Mouse (Mus musculus): ENCODE measurements around the gene Prss43.
A peak's percentile ranks its signal among the peaks of the same experiment; 100 is the strongest.

Gene Prss43

DNA sequence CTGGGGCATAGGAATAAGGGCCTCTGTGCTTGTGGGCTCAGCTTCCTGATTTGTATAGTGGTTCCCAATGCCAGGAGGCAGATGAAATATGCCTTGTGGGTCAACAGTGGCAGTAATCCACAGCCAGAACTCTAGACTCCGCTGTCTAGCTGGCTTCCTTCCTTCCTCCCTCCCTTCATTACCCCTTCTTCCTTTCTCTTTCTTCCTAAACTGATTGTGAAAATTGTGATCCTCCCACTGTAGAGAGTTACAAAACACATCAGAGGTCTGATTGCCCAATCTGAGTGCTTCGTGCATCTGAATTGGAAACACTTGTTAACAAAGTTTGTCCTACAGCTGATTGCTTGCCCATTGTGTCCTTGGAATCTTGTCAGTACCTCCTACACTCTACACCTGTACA lies 14.9 kb downstream of the Prss43 start:
- no peak for DNase-seq

DNA sequence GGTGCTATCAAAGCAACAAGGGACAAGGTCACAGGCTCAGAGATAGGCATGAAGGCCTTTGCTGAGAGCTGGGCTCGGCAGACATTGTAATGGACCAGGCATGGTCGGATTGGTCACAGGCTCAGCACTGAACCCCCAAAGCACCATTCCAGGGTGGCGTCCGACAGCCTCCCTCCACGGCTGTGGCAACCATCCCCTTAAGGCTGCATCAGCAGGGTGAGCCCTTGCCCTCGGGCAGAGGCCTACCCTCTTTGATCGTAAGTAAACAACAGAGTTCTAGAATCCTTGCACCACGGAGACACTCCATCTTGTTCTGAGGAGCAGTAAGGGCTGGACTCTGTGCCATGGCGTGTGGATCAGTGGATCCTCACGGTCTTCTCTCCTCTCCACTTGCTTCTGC lies 17.7 kb downstream of the Prss43 start, which contains the start of gene Prss46:
Prss46 (plus strand) TSS at position 301 of the 400 bp plus-strand sequence.
- no peak for DNase-seq

GRCm38 (mm10) chr9:110849162-110849561 lies 22.7 kb downstream of the Prss43 start:
- DNase-seq = no peak

GRCm38 (mm10) chr9:110855903-110856302 lies 29.4 kb downstream of the Prss43 start:
- DNase-seq = no peak

DNA sequence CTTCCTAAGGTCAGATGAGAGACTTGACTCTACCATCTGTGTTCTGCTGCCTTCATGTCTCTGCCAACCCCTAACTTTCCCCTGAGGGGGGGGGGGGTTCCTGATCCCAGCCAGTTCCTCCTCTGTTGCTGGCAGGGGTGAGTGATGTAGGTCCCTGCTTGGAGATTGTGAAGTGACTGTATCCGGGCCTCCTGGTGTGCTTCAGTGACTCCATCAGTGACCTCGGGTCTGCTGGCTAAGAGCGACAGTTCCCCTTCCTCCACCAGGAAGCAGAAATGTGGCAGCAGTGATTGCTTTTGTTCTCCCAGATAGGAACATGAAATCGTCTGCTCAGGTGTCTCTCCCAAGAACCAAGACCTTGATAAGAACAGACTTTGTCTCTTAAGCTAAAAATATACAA lies 30.4 kb downstream of the Prss43 start:
- no peak for DNase-seq

GRCm38 (mm10) chr9:110857781-110858472 lies 31.4 kb downstream of the Prss43 start, which contains the start of gene Prss50:
Gene Prss50, plus strand, starts transcription at chr9:110857967.
- DNase-seq = no peak

GRCm38 (mm10) chr9:110858523-110858922 lies 32.0 kb downstream of the Prss43 start:
- no peak for DNase-seq

DNA sequence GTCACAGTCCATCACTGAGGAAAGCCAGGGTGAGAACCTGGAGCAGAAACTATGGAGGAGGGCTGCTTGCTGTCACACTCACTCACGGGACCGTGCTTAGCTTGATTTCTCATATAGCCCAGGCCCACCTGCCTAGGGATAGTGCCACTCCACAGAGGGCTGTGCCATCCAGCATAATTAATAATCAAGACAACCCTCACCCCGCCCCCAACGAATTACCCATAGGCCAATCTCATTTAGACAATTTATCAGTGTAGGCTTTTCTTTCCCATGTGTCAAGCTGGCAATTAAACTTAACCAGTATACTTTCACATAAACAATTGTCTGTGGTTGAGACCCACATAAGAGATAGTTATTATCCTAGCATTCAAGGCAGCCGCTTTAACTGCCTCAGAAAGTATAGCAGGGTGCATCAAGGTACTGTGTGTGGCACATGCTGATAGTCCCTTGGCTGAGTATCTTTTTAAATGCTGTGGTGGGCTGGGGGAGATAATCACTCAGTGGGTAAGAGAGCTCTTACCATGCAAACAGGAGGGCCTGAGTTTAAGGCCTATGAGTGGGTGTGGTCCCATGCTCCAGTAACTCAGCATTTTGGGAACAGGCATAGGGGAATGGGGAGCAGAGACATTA lies 32.6 kb downstream of the Prss43 start:
- no peak for DNase-seq

DNA sequence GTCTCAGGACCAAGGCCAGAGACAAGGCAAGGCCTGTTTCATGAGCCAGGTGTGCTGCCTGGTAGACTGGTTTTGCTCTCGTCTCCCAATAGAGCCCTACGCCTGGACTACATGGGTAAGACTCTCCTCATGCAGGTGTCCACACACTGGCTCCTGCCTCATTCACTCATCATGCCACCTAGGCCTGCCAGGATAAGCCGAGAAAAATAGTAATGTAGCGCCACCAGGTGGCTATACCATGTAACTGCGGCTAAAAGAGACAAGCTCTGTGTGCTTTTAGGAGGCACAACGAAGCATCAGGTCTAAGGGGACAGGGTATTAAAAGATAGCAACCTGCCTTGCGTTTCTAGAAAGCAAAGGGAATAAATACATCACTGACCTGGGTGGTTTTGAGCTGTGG lies 44.5 kb downstream of the Prss43 start:
- peak; percentile 66 for DNase-seq

GRCm38 (mm10) chr9:110873681-110874659 lies 47.5 kb downstream of the Prss43 start:
- DNase-seq = peak; percentile 43

DNA sequence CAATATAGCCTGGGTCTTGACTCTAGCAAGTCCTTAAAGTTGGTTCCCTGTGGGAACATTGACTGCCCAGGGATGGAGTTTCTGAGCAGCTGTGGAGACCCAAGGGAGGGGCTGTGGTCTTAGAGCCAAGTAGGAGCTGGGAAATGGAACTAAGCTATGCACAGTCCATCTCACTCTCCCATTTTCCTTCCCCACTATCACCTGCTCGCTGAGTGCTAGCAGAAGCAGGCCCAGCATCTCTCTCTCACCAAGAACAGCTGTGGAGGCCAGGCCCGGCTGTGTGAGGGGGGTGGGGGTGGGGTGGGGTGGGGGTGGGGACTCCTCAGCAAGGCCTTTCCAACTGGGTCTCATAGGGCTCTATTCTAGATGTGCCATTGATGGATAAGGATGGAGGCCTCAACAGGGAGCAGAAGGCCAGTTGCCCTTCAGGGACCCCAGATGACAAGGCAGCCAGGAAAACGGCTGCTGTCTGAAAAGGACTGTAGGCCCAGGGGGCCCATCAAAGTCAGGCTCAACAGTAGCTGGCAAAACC lies 48.2 kb downstream of the Prss43 start:
- DNase-seq = no peak

DNA sequence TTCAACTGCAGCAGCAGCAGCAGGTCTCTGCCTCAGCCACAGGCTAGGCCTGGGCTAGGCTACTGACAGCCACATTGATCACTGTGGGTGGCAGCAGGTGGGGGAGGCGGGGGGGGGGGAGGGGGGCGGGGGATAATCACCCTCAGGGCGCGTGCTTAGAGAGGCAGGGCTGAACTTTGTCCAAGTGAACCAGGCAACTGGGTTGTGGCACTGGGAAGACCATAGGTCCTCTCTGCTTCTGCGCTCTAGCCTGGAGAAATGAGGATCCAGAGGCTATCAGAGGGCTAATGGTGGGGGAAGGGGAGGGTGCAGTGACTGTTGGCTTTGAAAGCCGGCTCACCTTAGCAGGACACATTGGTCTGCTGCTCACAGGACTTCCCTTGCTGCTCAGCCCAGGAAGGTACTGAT lies 48.8 kb downstream of the Prss43 start:
- peak; percentile 56 for DNase-seq

DNA sequence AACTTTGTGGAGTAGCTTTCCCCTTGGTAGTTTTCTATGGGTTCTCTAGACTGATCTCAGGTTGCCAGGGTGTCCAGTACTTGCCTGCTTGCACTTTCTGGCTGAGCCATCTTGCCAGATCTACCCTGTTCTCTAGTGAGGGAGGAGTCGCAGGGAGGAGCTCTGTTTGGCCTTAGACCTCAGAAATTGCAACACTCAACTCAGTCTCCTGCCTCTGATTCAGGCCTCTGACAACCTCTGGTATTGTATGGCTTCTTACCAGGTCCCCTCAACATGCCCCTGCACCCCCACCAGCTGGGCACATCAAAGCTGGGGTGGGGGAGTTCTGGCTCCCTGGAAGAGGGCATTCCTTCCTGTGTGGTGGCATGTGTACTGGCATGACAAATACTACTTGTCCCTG lies 50.9 kb downstream of the Prss43 start:
- no peak for DNase-seq

GRCm38 (mm10) chr9:110877888-110878287 lies 51.4 kb downstream of the Prss43 start:
- DNase-seq = peak; percentile 74

DNA sequence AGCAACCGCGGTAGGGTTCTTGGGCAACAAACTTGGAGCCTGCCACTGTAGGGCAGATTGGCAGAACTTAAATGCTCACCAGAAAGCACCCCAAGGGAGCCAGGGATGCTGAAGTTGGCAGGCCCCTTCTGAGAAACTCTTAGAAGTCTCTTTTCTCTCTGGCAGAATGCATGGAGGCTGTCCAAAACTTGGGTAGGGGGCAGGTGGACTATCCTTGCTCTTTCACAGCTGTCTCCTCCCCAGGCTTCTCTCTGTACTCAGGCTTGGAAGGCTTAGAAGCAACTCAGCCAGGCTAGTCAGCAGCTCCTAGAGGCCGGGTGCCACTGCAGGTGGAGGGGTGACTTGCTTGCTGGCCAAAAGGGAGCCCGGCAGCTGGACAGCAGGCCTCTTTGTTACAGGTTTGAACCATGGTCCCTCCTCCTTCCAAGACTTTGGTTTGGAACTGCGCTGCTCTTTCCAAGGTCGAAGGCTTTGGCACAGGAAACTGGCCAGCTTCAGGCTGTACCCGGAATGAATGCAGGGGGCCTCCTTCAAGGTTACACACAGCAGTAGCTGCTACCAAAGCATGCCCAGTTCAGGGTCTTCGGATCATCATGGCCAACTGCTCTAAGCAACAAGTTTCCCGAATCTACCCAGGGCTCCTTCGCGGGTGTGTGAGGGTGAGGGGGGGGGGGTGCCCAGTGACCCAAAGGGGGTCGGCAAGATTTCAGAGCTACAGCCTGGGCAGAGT lies 52.9 kb downstream of the Prss43 start, which contains the start of gene Als2cl:
Als2cl (plus strand) TSS at position 680 of the 730 bp plus-strand sequence.
- DNase-seq = peak; percentile 76

GRCm38 (mm10) chr9:110879998-110880561 lies 53.6 kb downstream of the Prss43 start, which contains the start of gene Tmie:
Gene Tmie, minus strand, starts transcription at chr9:110880113.
- DNase-seq = peak; percentile 92

DNA sequence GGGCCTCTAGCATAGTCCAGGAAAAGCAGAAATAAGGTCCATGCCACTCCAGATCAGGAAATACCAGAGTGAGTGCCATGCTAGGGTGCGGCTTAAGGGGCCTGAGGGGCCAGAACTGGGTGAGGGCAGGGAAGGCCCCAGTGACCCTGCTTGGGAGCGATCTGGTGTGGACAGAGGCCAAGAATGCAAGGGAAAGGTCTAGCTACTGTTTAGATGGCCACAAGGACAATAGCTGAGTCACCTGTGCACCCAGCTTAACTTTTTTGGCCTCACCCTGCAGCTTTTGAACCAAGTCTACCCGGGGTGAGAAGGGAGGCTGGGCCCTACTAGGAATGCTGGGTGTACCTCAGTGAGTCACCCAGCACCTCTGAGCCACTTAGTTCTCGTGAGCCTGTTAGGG lies 54.3 kb downstream of the Prss43 start:
- peak; percentile 55 for DNase-seq

Measured in kidney, adult 18-20 months (tissue).